11 mouse cellular contexts compared by ENCODE assay signal in genomic region chr3:52601011-52601745, GRCm38 (mm10).
DNase-seq lines count a peak whose midpoint lies in the region; ATAC-seq lines count a peak whose summit lies in the region.
"Had no signal": no experiment of that assay in that cellular context is flagged by ENCODE, and none has a peak within 500 bp of the region (broad histone marks: within the 10 kb centered on the region; RNA-seq: fewer than 3 reads in every experiment).

No protein-coding gene starts in this region.

- H3K9ac ChIP-seq in midbrain, embryonic 14.5 days (replicated peaks; ENCODE audit: low read length) = no peak overlapping the region
- H3K9ac ChIP-seq: embryonic facial prominence, embryonic 13.5 days; liver, embryonic 15.5 days; stomach, embryonic 15.5 days had no signal

- no peak overlapping the region for H3K4me3 ChIP-seq in heart, embryonic 10.5 days
- no peak overlapping the region for H3K4me3 ChIP-seq in midbrain, embryonic 14.5 days (replicated peaks; ENCODE audit: low read depth, low read length)
- H3K4me3 ChIP-seq: embryonic facial prominence, embryonic 13.5 days; liver, embryonic 15.5 days; stomach, embryonic 15.5 days had no signal

- H3K27ac ChIP-seq in heart, embryonic 10.5 days = no peak overlapping the region
- H3K27ac ChIP-seq in midbrain, embryonic 14.5 days (replicated peaks; ENCODE audit: low read depth, low read length) = no peak overlapping the region
- H3K27ac ChIP-seq: embryonic facial prominence, embryonic 13.5 days; liver, embryonic 15.5 days; stomach, embryonic 15.5 days had no signal

- no peaks in the 10 kb centered on the region for H3K9me3 ChIP-seq in heart, embryonic 10.5 days
- H3K9me3 ChIP-seq in midbrain, embryonic 14.5 days (ENCODE audit: control insufficient read depth, low read length) = no peaks in the 10 kb centered on the region
- H3K9me3 ChIP-seq: embryonic facial prominence, embryonic 13.5 days; liver, embryonic 15.5 days; stomach, embryonic 15.5 days had no signal

- peak; percentile 78 for ATAC-seq in cerebellum, adult (ENCODE audit: insufficient number of reproducible peaks, low FRiP score, low TSS enrichment)
- ATAC-seq in midbrain, embryonic 14.5 days (ENCODE audit: low FRiP score, low TSS enrichment) = no peak

- no peaks in the 10 kb centered on the region for H3K27me3 ChIP-seq in heart, embryonic 10.5 days (ENCODE audit: insufficient read depth, poor library complexity, severe bottlenecking)
- H3K27me3 ChIP-seq in midbrain, embryonic 14.5 days (ENCODE audit: control insufficient read depth, insufficient read depth, low read length) = no peaks in the 10 kb centered on the region
- H3K27me3 ChIP-seq: embryonic facial prominence, embryonic 13.5 days; liver, embryonic 15.5 days; stomach, embryonic 15.5 days had no signal

- no peak overlapping the region for H3K4me2 ChIP-seq in midbrain, embryonic 14.5 days (ENCODE audit: low read length)
- H3K4me2 ChIP-seq: embryonic facial prominence, embryonic 13.5 days; liver, embryonic 15.5 days; stomach, embryonic 15.5 days had no signal

- DNase-seq in heart, adult 11 months = peak; percentile 99
- DNase-seq in heart, embryonic 10.5 days (ENCODE audit: low spot score) = no peak
- DNase-seq in gastrocnemius, postnatal 10 days = peak; percentile 78
- DNase-seq in left cerebral cortex, adult 11 months (ENCODE audit: low spot score) = peak; percentile 56
- DNase-seq in right cerebral cortex, postnatal 14 days = peak; percentile 26
- no peak for DNase-seq in midbrain, embryonic 14.5 days
- DNase-seq in natural killer cell, adult 2 months (ENCODE audit: low spot score in 2 of 2) = no peak

- H3K4me1 ChIP-seq in heart, embryonic 10.5 days = peaks cover 5% of the 10 kb centered on the region; the same call in 1 of the 2 replicates
- H3K4me1 ChIP-seq in midbrain, embryonic 14.5 days (ENCODE audit: control insufficient read depth, insufficient read depth, low read length) = no peaks in the 10 kb centered on the region
- H3K4me1 ChIP-seq: liver, embryonic 15.5 days had no signal

- 82% methylated on average over 21 of the region's 21 CpGs for WGBS in heart, embryonic 10.5 days
- 93% methylated on average over 21 of the region's 21 CpGs for WGBS in midbrain, embryonic 14.5 days

- H3K36me3 ChIP-seq in heart, embryonic 10.5 days = no peaks in the 10 kb centered on the region
- H3K36me3 ChIP-seq in midbrain, embryonic 14.5 days (ENCODE audit: control insufficient read depth, insufficient read depth, low read length) = no peaks in the 10 kb centered on the region
- H3K36me3 ChIP-seq: embryonic facial prominence, embryonic 13.5 days; liver, embryonic 15.5 days; stomach, embryonic 15.5 days had no signal

Comparison
In these comparisons a context has a peak if more than half of its experiments do, and no peak if none do; other contexts are left out.
1. DNase-seq: peak in heart, adult 11 months (single experiment), gastrocnemius, postnatal 10 days (single experiment), left cerebral cortex, adult 11 months (single experiment) and right cerebral cortex, postnatal 14 days (single experiment); none in heart, embryonic 10.5 days (single experiment), midbrain, embryonic 14.5 days (single experiment) and natural killer cell, adult 2 months (0 of 2).